Mouse (Mus musculus) embryonic facial prominence, embryonic 12.5 days (tissue): ENCODE measurements around the gene 1700014D04Rik. TPM values are rescaled to one million over a fixed set of nuclear protein-coding genes. Genes with fewer than 3 reads are reported as not detected.
A peak's percentile ranks its signal among the peaks of the same experiment; 100 is the strongest.
"Not testable (repeated sequence)": the region's sequence is repeated elsewhere in the genome, so short reads cannot be mapped to it uniquely, and the experiment has no call there.

Experiments used
- ATAC-seq: fragments of 200-750 bp; cut with Nextera tagmentation; 2 replicates; pipeline ENCODE4 v1.8.0; 2017; ENCODE audit not compliant: insufficient number of reproducible peaks, insufficient read depth, low FRiP score, low TSS enrichment
- H3K27ac ChIP-seq: fragments of 300-500 bp; sonication (generic); 2 replicates; pipeline ENCODE4 v1.5.1; 2016; ENCODE audit warnings: mild to moderate bottlenecking
- H3K27me3 ChIP-seq: fragments of 300-500 bp; sonication (generic); 2 replicates; pipeline ENCODE4 v1.6.1; 2016; ENCODE audit warnings: mild to moderate bottlenecking, moderate library complexity
- H3K36me3 ChIP-seq: fragments of 300-500 bp; sonication (generic); 2 replicates; pipeline ENCODE4 v1.6.1; 2016; ENCODE audit warnings: mild to moderate bottlenecking
- H3K4me1 ChIP-seq: fragments of 300-500 bp; sonication (generic); 2 replicates; pipeline ENCODE4 v1.6.1; 2016
- H3K4me2 ChIP-seq: fragments of 300-500 bp; sonication (generic); replicated peaks from 2 replicates; pipeline ENCODE4 v1.6.1; 2016; ENCODE audit warnings: mild to moderate bottlenecking, moderate library complexity
- H3K4me3 ChIP-seq: fragments of 300-500 bp; sonication (generic); 2 replicates; pipeline ENCODE4 v1.5.1; 2016; ENCODE audit warnings: mild to moderate bottlenecking
- H3K9ac ChIP-seq: fragments of 300-500 bp; sonication (generic); 2 replicates; pipeline ENCODE4 v1.6.1; 2016; ENCODE audit warnings: mild to moderate bottlenecking, moderate library complexity
- H3K9me3 ChIP-seq: fragments of 300-500 bp; sonication (generic); 2 replicates; pipeline ENCODE4 v1.6.1; 2016; ENCODE audit warnings: mild to moderate bottlenecking, moderate library complexity
- WGBS: fragments of 180-500 bp; shearing (Covaris S2); methylation state at CpG from one replicate; pipeline ENCODE4 v1.1.7; 2016; 5-methylcytosine and 5-hydroxymethylcytosine counted together
- polyA plus RNA-seq: library from polyadenylated mRNA; unstranded; fragments of >200 nt; fragmentation: Nextera tagmentation; extraction: Ambion mirVana; gene quantifications from 2 replicates; pipeline ENCODE4 v1.2.1, GENCODE M21; 2016

1700014D04Rik gene
- 0.32 TPM in 1 of 2 replicates, not detected in the other for polyA plus RNA-seq

- Histone ChIP-seq H3K9ac (no peak within 1 kb of the TSS), H3K9me3 (no peaks in the 10 kb centered on the region), H3K27me3 (no peaks in the 10 kb centered on the region), H3K4me2 (no peak within 1 kb of the TSS), H3K36me3 (no peaks in the 10 kb centered on the region), H3K4me3 (no peak within 1 kb of the TSS), H3K4me1 (no peaks in the 10 kb centered on the region), H3K27ac (no peak within 1 kb of the TSS)
- no peak for ATAC-seq
- 81% methylated on average over 9 of the region's 9 CpGs for WGBS
These were observed at the start of gene 1700014D04Rik for GRCm38 (mm10) chr13:59746711-59747110. TSS of gene 1700014D04Rik (minus strand) at chr13:59746752.

- 96% methylated on average over 6 of the region's 6 CpGs for WGBS
- Histone ChIP-seq H3K27me3 (no peaks in the 10 kb centered on the region), H3K4me1 (no peaks in the 10 kb centered on the region), H3K9ac (no peak overlapping the region), H3K27ac (no peak overlapping the region), H3K9me3 (no peaks in the 10 kb centered on the region), H3K4me3 (no peak overlapping the region), H3K4me2 (no peak overlapping the region), H3K36me3 (peaks cover 93% of the 10 kb centered on the region)
- no peak for ATAC-seq
These were observed 49.4 kb upstream of the 1700014D04Rik start for GRCm38 (mm10) chr13:59795807-59796465.

- Histone ChIP-seq H3K27me3 (no peaks in the 10 kb centered on the region), H3K4me2 (no peak overlapping the region), H3K9ac (no peak overlapping the region), H3K36me3 (peaks cover 90% of the 10 kb centered on the region), H3K27ac (no peak overlapping the region), H3K9me3 (no peaks in the 10 kb centered on the region), H3K4me3 (no peak overlapping the region), H3K4me1 (no peaks in the 10 kb centered on the region)
- 93% methylated on average over 1 of the region's 1 CpGs for WGBS
- no peak for ATAC-seq
These were observed 48.2 kb upstream of the 1700014D04Rik start for GRCm38 (mm10) chr13:59794786-59795185.

GRCm38 (mm10) chr13:59782145-59782544 lies 35.6 kb upstream of the 1700014D04Rik start, which contains the start of gene Gm49354:
TSS of gene Gm49354 (minus strand) at chr13:59782245.
- no peaks in the 10 kb centered on the region for H3K27me3 ChIP-seq
- H3K9me3 ChIP-seq: no peaks in the 10 kb centered on the region
- ATAC-seq: no peak
- no peak within 1 kb of the TSS for H3K4me2 ChIP-seq
- no peak within 1 kb of the TSS for H3K27ac ChIP-seq
- H3K9ac ChIP-seq: no peak within 1 kb of the TSS
- 96% methylated on average over 7 of the region's 7 CpGs for WGBS
- H3K36me3 ChIP-seq: peaks cover 91% of the 10 kb centered on the region
- no peaks in the 10 kb centered on the region for H3K4me1 ChIP-seq
- H3K4me3 ChIP-seq: no peak within 1 kb of the TSS

- H3K9me3 ChIP-seq, H3K27ac ChIP-seq, H3K9ac ChIP-seq, H3K4me1 ChIP-seq, H3K27me3 ChIP-seq, ATAC-seq, H3K4me3 ChIP-seq, H3K4me2 ChIP-seq: not testable (repeated sequence)
- WGBS: 96% methylated on average over 1 of the region's 1 CpGs
- H3K36me3 ChIP-seq: peaks cover 90% of the 10 kb centered on the region
These were observed 33.3 kb upstream of the 1700014D04Rik start for GRCm38 (mm10) chr13:59779744-59780264.

- WGBS: 89% methylated on average over 4 of the region's 4 CpGs
- ATAC-seq: no peak
- Histone ChIP-seq H3K27ac (no peak overlapping the region), H3K4me3 (no peak overlapping the region), H3K9ac (no peak overlapping the region), H3K4me2 (no peak overlapping the region), H3K4me1 (no peaks in the 10 kb centered on the region), H3K9me3 (no peaks in the 10 kb centered on the region), H3K27me3 (no peaks in the 10 kb centered on the region), H3K36me3 (peaks cover 87% of the 10 kb centered on the region)
These were observed 32.7 kb upstream of the 1700014D04Rik start for GRCm38 (mm10) chr13:59779213-59779612.

- H3K9me3 ChIP-seq: no peaks in the 10 kb centered on the region
- no peak overlapping the region for H3K4me3 ChIP-seq
- H3K9ac ChIP-seq: no peak overlapping the region
- no peak overlapping the region for H3K27ac ChIP-seq
- 0 out of 2 replicates have a peak, but pooled peaks cover 2% of the 10 kb centered on the region for H3K4me1 ChIP-seq
- H3K4me2 ChIP-seq: no peak overlapping the region
- no peak for ATAC-seq
- peaks cover 61% of the 10 kb centered on the region for H3K36me3 ChIP-seq
- 86% methylated on average over 3 of the region's 3 CpGs for WGBS
- no peaks in the 10 kb centered on the region for H3K27me3 ChIP-seq
These were observed 28.6 kb upstream of the 1700014D04Rik start for GRCm38 (mm10) chr13:59775168-59775567.

- peak overlapping the region; percentile 94 for H3K27ac ChIP-seq
- H3K27me3 ChIP-seq: no peaks in the 10 kb centered on the region
- H3K4me3 ChIP-seq: no peak overlapping the region
- peak overlapping the region; percentile 24; the same call in 1 of the 2 replicates for H3K9ac ChIP-seq
- no peaks in the 10 kb centered on the region for H3K9me3 ChIP-seq
- H3K36me3 ChIP-seq: peaks cover 31% of the 10 kb centered on the region
- no peak overlapping the region for H3K4me2 ChIP-seq
- whole genome bisulfite sequencing: 66% methylated on average over 9 of the region's 9 CpGs
- peaks cover 25% of the 10 kb centered on the region for H3K4me1 ChIP-seq
- no peak for ATAC-seq
These were observed 24.7 kb upstream of the 1700014D04Rik start for GRCm38 (mm10) chr13:59771257-59771656.

- Histone ChIP-seq H3K36me3 (peaks cover 27% of the 10 kb centered on the region), H3K9ac (peak overlapping the region; percentile 24; the same call in 1 of the 2 replicates), H3K4me1 (peaks cover 29% of the 10 kb centered on the region), H3K4me2 (peak overlapping the region; percentile 75), H3K4me3 (no peak overlapping the region), H3K27me3 (no peaks in the 10 kb centered on the region), H3K9me3 (no peaks in the 10 kb centered on the region), H3K27ac (peak overlapping the region; percentile 94)
- ATAC-seq: no peak
- 73% methylated on average over 9 of the region's 9 CpGs for WGBS
These were observed 24.3 kb upstream of the 1700014D04Rik start for GRCm38 (mm10) chr13:59770847-59771246.

GRCm38 (mm10) chr13:59770164-59770562 lies 23.6 kb upstream of the 1700014D04Rik start:
- Histone ChIP-seq H3K36me3 (peaks cover 22% of the 10 kb centered on the region; the same call in 1 of the 2 replicates), H3K9me3 (no peaks in the 10 kb centered on the region), H3K27ac (peak overlapping the region; percentile 94), H3K9ac (peak overlapping the region; percentile 62), H3K4me3 (peak overlapping the region; percentile 85), H3K27me3 (no peaks in the 10 kb centered on the region), H3K4me1 (peaks cover 31% of the 10 kb centered on the region), H3K4me2 (peak overlapping the region; percentile 75)
- under 1% methylated on average over 28 of the region's 28 CpGs for WGBS
- ATAC-seq: peak; percentile 88

GRCm38 (mm10) chr13:59769296-59770163 lies 23.0 kb upstream of the 1700014D04Rik start, which contains the start of gene Isca1:
TSS of gene Isca1 (minus strand) at chr13:59769810.
- Histone ChIP-seq H3K27ac (peak within 1 kb of the TSS; percentile 94), H3K27me3 (no peaks in the 10 kb centered on the region), H3K9me3 (no peaks in the 10 kb centered on the region), H3K36me3 (peaks cover 17% of the 10 kb centered on the region; the same call in 1 of the 2 replicates), H3K4me3 (peak within 1 kb of the TSS; percentile 85), H3K4me2 (peak within 1 kb of the TSS; percentile 75), H3K4me1 (peaks cover 31% of the 10 kb centered on the region), H3K9ac (peak within 1 kb of the TSS; percentile 80)
- peak; percentile 97 for ATAC-seq
- WGBS: under 1% methylated on average over 91 of the region's 91 CpGs
